Mouse (Mus musculus): Measurements from ENCODE around the gene Ptprm.

DNA sequence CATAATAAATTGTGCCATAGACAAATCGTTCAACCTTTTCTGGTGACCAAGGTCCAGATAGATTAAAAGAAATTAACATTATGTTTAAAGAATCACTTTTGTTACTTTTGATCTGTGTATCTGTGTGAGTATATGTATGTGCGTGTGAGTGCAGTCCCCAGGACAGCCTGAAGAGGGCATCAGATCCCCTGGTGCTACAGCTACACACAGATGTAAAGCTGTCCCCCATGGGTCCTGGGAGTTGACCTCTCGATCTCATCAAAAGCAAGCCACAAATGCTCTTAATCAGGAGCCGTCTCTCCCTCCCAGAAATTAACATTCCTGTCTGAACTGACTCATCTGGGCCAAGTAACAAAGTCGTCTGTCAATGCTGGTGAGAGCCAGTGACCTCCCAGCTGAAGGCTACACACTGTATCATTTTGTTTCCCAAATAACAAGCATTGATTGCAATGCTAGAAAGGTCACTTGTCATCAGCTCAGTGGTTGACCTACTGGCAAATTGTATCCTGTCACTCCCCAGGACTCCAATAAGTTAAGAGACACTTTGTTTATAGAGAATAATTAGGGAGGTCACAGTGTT lies 175.5 kb downstream of the Ptprm start:
- TF ChIP-seq CTCF (IDR thresholded peaks at IDR 0.05; ENCODE audit: borderline replicate concordance, control insufficient read depth, extremely low read depth, insufficient read depth, low read length, poor library complexity) (no peak), POLR2A (IDR thresholded peaks at IDR 0.05; ENCODE audit: control insufficient read depth, extremely low read depth, insufficient read depth, low read length, poor library complexity) (no peak)

Data from thymus, adult 2 months (tissue).